Mouse (Mus musculus): ENCODE data around the gene Gnpat. TPM values are rescaled to one million over a fixed set of nuclear protein-coding genes. Genes with fewer than 3 reads are reported as not detected.

The Gnpat gene
- 74.8 and 83.5 TPM in 2 replicates for polyA plus RNA-seq (2015; fragmentation: Nextera tagmentation; extraction: Ambion mirVana)

GRCm38 (mm10) chr8:124862321-124863162, at the start of gene Gnpat, which contains the start of gene 2810004N23Rik:
Gene Gnpat, plus strand, starts transcription at chr8:124863033.
Gene 2810004N23Rik, minus strand, starts transcription at chr8:124863120.
- DNase-seq (ENCODE audit: low spot score), result peak; percentile 92
- WGBS, result 1% methylated on average over 55 of the region's 55 CpGs
- Histone ChIP-seq H3K9ac (ENCODE audit: low read depth, low read length) (peak within 1 kb of the TSS; percentile 98), H3K4me3 (replicated peaks; ENCODE audit: low read depth, low read length) (peak within 1 kb of the TSS; percentile 93), H3K4me1 (replicated peaks; ENCODE audit: insufficient read depth, low read length) (peaks cover 11% of the 10 kb centered on the region; the same call in 1 of the 2 replicates), H3K36me3 (ENCODE audit: insufficient read depth, low read length) (peaks cover 25% of the 10 kb centered on the region; the same call in 1 of the 2 replicates), H3K9me3 (replicated peaks; ENCODE audit: low read length) (no peaks in the 10 kb centered on the region), H3K27me3 (ENCODE audit: insufficient read depth, low read length) (no peaks in the 10 kb centered on the region), H3K27ac (peak within 1 kb of the TSS; percentile 96), H3K4me2 (ENCODE audit: low read length) (peak within 1 kb of the TSS; percentile 87)
- peak; percentile 96 for ATAC-seq (replicated peaks; ENCODE audit: low FRiP score, low read depth)
- TF ChIP-seq CTCF (IDR thresholded peaks at IDR 0.05; ENCODE audit: low read depth), result no peak

- WGBS, result 88% methylated on average over 4 of the region's 4 CpGs
- TF ChIP-seq CTCF (IDR thresholded peaks at IDR 0.05; ENCODE audit: low read depth), result no peak
Observed at GRCm38 (mm10) chr8:124813326-124813725, 49.5 kb upstream of the Gnpat start.

GRCm38 (mm10) chr8:124815870-124816269, 47.0 kb upstream of the Gnpat start:
- no peaks in the 10 kb centered on the region for H3K27me3 ChIP-seq (ENCODE audit: insufficient read depth, low read length)
- no peak overlapping the region for H3K27ac ChIP-seq
- no peak for DNase-seq (ENCODE audit: low spot score)
- H3K4me3 ChIP-seq (replicated peaks; ENCODE audit: low read depth, low read length), result no peak overlapping the region
- TF ChIP-seq CTCF (IDR thresholded peaks at IDR 0.05; ENCODE audit: low read depth), result no peak
- H3K4me2 ChIP-seq (ENCODE audit: low read length), result no peak overlapping the region
- no peaks in the 10 kb centered on the region for H3K36me3 ChIP-seq (ENCODE audit: insufficient read depth, low read length)
- no peak overlapping the region for H3K9ac ChIP-seq (ENCODE audit: low read depth, low read length)
- 76% methylated on average over 12 of the region's 12 CpGs for WGBS
- ATAC-seq (replicated peaks; ENCODE audit: low FRiP score, low read depth), result no peak
- H3K9me3 ChIP-seq (replicated peaks; ENCODE audit: low read length), result no peaks in the 10 kb centered on the region; the same call in 1 of the 2 replicates
- no peaks in the 10 kb centered on the region; the same call in 1 of the 2 replicates for H3K4me1 ChIP-seq (replicated peaks; ENCODE audit: insufficient read depth, low read length)

More at GRCm38 (mm10) chr8:124813326-124813725, 49.5 kb upstream of the Gnpat start:
- DNase-seq (ENCODE audit: low spot score) (no peak), ATAC-seq (replicated peaks; ENCODE audit: low FRiP score, low read depth) (no peak)
- Histone ChIP-seq H3K4me3 (replicated peaks; ENCODE audit: low read depth, low read length) (no peak overlapping the region), H3K27me3 (ENCODE audit: insufficient read depth, low read length) (no peaks in the 10 kb centered on the region), H3K4me1 (replicated peaks; ENCODE audit: insufficient read depth, low read length) (no peaks in the 10 kb centered on the region), H3K4me2 (ENCODE audit: low read length) (no peak overlapping the region), H3K27ac (no peak overlapping the region), H3K9me3 (replicated peaks; ENCODE audit: low read length) (no peaks in the 10 kb centered on the region; the same call in 1 of the 2 replicates), H3K36me3 (ENCODE audit: insufficient read depth, low read length) (no peaks in the 10 kb centered on the region), H3K9ac (ENCODE audit: low read depth, low read length) (no peak overlapping the region)

- ATAC-seq (replicated peaks; ENCODE audit: low FRiP score, low read depth) (no peak), DNase-seq (ENCODE audit: low spot score) (no peak)
- Histone ChIP-seq H3K9me3 (replicated peaks; ENCODE audit: low read length) (no peaks in the 10 kb centered on the region; the same call in 1 of the 2 replicates), H3K27ac (no peak overlapping the region), H3K4me2 (ENCODE audit: low read length) (no peak overlapping the region), H3K9ac (ENCODE audit: low read depth, low read length) (no peak overlapping the region), H3K4me1 (replicated peaks; ENCODE audit: insufficient read depth, low read length) (no peaks in the 10 kb centered on the region; the same call in 1 of the 2 replicates), H3K4me3 (replicated peaks; ENCODE audit: low read depth, low read length) (no peak overlapping the region), H3K27me3 (ENCODE audit: insufficient read depth, low read length) (no peaks in the 10 kb centered on the region), H3K36me3 (ENCODE audit: insufficient read depth, low read length) (no peaks in the 10 kb centered on the region)
- TF ChIP-seq CTCF (IDR thresholded peaks at IDR 0.05; ENCODE audit: low read depth), result no peak
- 92% methylated on average over 11 of the region's 11 CpGs for WGBS
Observed at GRCm38 (mm10) chr8:124816866-124817265, 46.0 kb upstream of the Gnpat start.

GRCm38 (mm10) chr8:124817361-124817760, 45.5 kb upstream of the Gnpat start:
- DNase-seq (ENCODE audit: low spot score) (no peak), ATAC-seq (replicated peaks; ENCODE audit: low FRiP score, low read depth) (no peak)
- H3K27ac ChIP-seq, result no peak overlapping the region
- H3K4me2 ChIP-seq (ENCODE audit: low read length), result no peak overlapping the region
- no peak overlapping the region for H3K9ac ChIP-seq (ENCODE audit: low read depth, low read length)
- H3K36me3 ChIP-seq (ENCODE audit: insufficient read depth, low read length), result no peaks in the 10 kb centered on the region
- no peak overlapping the region for H3K4me3 ChIP-seq (replicated peaks; ENCODE audit: low read depth, low read length)
- H3K9me3 ChIP-seq (replicated peaks; ENCODE audit: low read length), result no peaks in the 10 kb centered on the region; the same call in 1 of the 2 replicates
- H3K4me1 ChIP-seq (replicated peaks; ENCODE audit: insufficient read depth, low read length), result no peaks in the 10 kb centered on the region; the same call in 1 of the 2 replicates
- no peak for TF ChIP-seq CTCF (IDR thresholded peaks at IDR 0.05; ENCODE audit: low read depth)
- 83% methylated on average over 3 of the region's 3 CpGs for WGBS
- no peaks in the 10 kb centered on the region for H3K27me3 ChIP-seq (ENCODE audit: insufficient read depth, low read length)

GRCm38 (mm10) chr8:124819612-124820115, 43.2 kb upstream of the Gnpat start:
- ATAC-seq (replicated peaks; ENCODE audit: low FRiP score, low read depth), result no peak

More at GRCm38 (mm10) chr8:124819612-124820115, 43.2 kb upstream of the Gnpat start:
- Histone ChIP-seq H3K9me3 (replicated peaks; ENCODE audit: low read length) (no peaks in the 10 kb centered on the region; the same call in 1 of the 2 replicates), H3K4me3 (replicated peaks; ENCODE audit: low read depth, low read length) (no peak overlapping the region), H3K27me3 (ENCODE audit: insufficient read depth, low read length) (no peaks in the 10 kb centered on the region), H3K4me1 (replicated peaks; ENCODE audit: insufficient read depth, low read length) (no peaks in the 10 kb centered on the region; the same call in 1 of the 2 replicates), H3K4me2 (ENCODE audit: low read length) (no peak overlapping the region), H3K9ac (ENCODE audit: low read depth, low read length) (no peak overlapping the region), H3K36me3 (ENCODE audit: insufficient read depth, low read length) (no peaks in the 10 kb centered on the region), H3K27ac (no peak overlapping the region)
- WGBS, result 49% methylated on average over 6 of the region's 6 CpGs
- no peak for TF ChIP-seq CTCF (IDR thresholded peaks at IDR 0.05; ENCODE audit: low read depth)
- DNase-seq (ENCODE audit: low spot score), result no peak

All from kidney, postnatal 0 days (tissue).